Mouse (Mus musculus): ENCODE data around the gene Jam2.

Gene Jam2

DNA sequence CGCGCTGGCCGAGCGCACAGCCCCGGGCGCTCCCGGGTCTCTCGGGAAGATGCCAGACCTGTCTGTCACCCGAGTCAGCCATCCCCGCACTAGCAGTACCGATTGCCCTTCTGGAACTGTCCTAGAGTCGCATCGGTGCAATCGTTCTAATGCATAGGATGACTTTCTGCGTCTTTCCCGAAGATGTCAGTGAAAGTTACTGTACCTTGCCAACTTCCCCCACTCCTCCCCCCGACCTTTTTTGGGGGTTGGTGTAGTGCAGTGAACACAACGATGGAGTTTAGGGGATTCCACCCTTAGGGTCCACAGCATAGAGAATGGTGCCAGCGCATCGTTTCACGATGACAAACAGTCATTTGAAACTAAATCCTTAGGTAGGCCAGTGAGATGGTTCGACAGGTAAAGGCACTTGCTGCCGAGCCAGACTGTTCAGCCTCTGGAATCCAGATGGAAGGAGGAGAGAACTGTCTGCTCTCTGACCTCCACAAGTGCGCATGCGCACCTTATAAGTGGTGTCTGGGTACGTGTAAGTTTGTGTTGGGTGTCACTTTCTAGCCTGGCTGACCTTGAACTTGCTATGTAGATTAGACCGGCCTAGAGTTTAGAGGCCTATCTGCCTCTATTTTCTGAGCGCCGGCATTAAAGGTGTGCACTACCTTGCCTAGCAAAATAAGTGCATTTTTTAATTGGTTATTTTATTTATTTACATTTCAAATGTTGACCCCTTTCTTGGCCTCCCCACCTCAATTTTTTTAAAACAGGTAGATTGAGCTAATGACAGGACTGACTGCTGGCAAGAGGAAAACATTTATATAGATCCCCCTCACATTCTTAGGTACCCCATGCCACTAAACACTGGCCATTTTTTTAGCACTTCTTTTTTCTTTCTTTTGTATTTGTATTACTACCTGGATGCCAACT, 62.2 kb downstream of the Jam2 start:
- DNase-seq (ENCODE audit: low spot score in 2 of 2) = no peak

GRCm38 (mm10) chr16:84838576-84838975, 64.7 kb downstream of the Jam2 start:
- no peak for DNase-seq (ENCODE audit: low spot score in 2 of 2)

- DNase-seq (ENCODE audit: low spot score in 2 of 2) = no peak
Observed at GRCm38 (mm10) chr16:84853492-84853891, 79.6 kb downstream of the Jam2 start.

DNA sequence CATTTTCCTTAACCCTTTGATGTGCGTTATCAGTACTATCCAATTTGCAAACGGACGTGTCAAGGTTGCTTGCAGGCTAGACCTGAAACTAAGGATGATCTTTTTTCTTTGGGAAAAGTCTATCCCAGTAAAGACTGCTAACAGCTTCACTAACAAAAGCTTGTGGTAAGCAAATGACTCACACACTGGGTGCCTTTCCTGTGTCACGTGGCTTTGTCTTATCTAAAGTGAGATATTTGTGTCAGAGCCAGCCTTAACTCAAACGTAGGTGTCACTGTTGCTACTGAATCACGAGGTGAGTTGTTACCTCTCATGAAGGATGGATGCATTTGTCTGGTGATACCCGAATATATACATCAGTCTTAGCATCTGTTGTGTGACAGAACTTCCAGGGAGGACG, 90.7 kb downstream of the Jam2 start:
- no peak for DNase-seq (ENCODE audit: low spot score in 2 of 2)

DNA sequence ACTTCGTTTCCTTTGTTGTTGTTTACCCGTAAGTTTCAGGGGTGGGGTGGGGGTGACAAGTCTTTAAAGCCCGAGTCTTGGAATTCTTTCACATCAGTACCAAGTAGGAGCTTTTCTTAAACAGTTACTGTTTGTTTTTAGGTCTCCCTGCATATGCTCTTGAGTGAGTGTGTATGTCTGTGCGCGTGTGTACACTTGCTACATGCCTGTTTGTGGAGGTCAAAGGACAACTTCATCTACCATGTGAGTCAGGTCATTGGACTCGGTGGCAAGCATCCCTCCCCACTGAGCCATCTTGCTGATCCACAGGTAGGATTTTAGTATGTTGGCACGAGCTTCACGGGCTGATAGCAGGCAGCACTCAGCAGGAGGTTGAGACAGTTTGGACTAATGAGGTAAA, 99.9 kb downstream of the Jam2 start:
- no peak for DNase-seq (ENCODE audit: low spot score in 2 of 2)

GRCm38 (mm10) chr16:84875012-84875717, 101.2 kb downstream of the Jam2 start:
- peak in 1 of 2 experiments; percentile 13 for DNase-seq (ENCODE audit: low spot score in 2 of 2)
